Mouse (Mus musculus): ENCODE measurements around the gene Snap29. TPM values are rescaled to one million over a fixed set of nuclear protein-coding genes. Genes with fewer than 3 reads are reported as not detected.

The Snap29 gene
- total and polyA plus RNA-seq, 2 experiments = 4.2 to 15.9 TPM

DNA sequence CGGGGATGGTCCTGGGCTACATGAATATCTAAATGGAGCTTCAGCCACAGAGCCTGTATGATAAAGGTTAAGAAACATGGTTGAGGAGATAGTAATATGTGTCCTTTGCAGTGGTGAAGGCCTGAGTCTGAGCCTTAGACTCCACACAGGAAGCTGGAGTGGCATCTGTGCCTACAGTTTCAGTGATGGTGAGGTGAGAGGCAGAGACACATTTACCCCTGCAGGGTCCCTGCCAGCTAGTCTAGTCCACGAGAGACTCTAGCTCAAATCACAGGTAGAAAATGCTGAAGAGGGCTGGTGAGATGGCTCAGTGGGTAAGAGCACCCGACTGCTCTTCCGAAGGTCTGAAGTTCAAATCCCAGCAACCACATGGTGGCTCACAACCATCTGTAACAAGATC is 69.5 kb downstream of the Snap29 start:
- H3K4me3 ChIP-seq (ENCODE audit: insufficient read depth, low read depth, low read length) = no peak overlapping the region
- no peak for DNase-seq (ENCODE audit: extremely low read depth, low read depth, low spot score)
- no peak overlapping the region for H3K9ac ChIP-seq (ENCODE audit: low read depth, low read length)
- H3K27me3 ChIP-seq (ENCODE audit: control insufficient read depth, insufficient read depth, low read length) = no peaks in the 10 kb centered on the region
- H3K79me2 ChIP-seq (ENCODE audit: control insufficient read depth, insufficient read depth, low read length) = peaks cover 35% of the 10 kb centered on the region; the same call in 1 of the 2 replicates
- no peaks in the 10 kb centered on the region for H3K4me1 ChIP-seq (ENCODE audit: control insufficient read depth, insufficient read depth, low read length)
- TF ChIP-seq POLR2A (IDR thresholded peaks at IDR 0.05; ENCODE audit: extremely low read depth, insufficient read depth, low read length) (no peak), CTCF (IDR thresholded peaks at IDR 0.05; ENCODE audit: low read depth, low read length) (no peak)
- H3K27ac ChIP-seq (replicated peaks; ENCODE audit: insufficient read depth, low read depth, low read length) = no peak overlapping the region
- H3K36me3 ChIP-seq (ENCODE audit: control insufficient read depth, insufficient read depth, low read length) = peaks cover 14% of the 10 kb centered on the region
- WGBS = 90% methylated on average over 4 of the region's 4 CpGs

DNA sequence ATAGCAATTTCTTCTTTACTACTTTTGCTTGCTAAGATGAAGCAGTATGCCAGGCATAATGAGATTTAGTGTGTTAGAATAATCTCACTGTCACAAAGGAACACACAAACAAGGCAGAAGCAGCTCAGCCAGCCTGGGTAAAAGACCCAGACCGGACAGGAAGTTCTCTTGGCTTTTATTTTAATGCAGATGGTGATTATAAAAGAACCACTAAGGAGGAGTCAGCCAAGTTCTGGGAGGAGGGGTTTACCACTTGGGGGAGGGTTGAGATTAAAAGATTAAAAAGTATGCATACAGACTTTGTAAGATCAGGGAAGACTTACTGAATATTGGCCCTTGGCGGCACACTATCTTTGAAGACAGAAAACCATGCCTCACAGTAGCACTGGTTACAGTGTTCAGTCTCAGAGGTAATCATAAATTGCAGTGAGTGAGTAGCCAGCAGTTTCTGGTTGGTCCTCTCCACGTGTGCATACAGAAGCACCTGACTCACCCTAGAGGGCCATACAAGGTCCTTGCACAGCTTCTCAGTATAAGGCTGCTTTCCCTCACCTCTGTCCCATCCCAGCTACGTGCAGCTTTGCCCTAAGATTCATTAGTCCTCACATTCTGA is 72.7 kb downstream of the Snap29 start:
- no peak overlapping the region for H3K9ac ChIP-seq (ENCODE audit: low read depth, low read length)
- peaks cover 14% of the 10 kb centered on the region for H3K36me3 ChIP-seq (ENCODE audit: control insufficient read depth, insufficient read depth, low read length)
- H3K27me3 ChIP-seq (ENCODE audit: control insufficient read depth, insufficient read depth, low read length) = no peaks in the 10 kb centered on the region
- no peak overlapping the region for H3K4me3 ChIP-seq (ENCODE audit: insufficient read depth, low read depth, low read length)
- WGBS = 65% methylated on average over 4 of the region's 4 CpGs
- no peak for DNase-seq (ENCODE audit: extremely low read depth, low read depth, low spot score)
- H3K4me1 ChIP-seq (ENCODE audit: control insufficient read depth, insufficient read depth, low read length) = no peaks in the 10 kb centered on the region
- peaks cover 28% of the 10 kb centered on the region; the same call in 1 of the 2 replicates for H3K79me2 ChIP-seq (ENCODE audit: control insufficient read depth, insufficient read depth, low read length)
- TF ChIP-seq POLR2A (IDR thresholded peaks at IDR 0.05; ENCODE audit: extremely low read depth, insufficient read depth, low read length) (no peak), CTCF (IDR thresholded peaks at IDR 0.05; ENCODE audit: low read depth, low read length) (no peak)
- no peak overlapping the region for H3K27ac ChIP-seq (replicated peaks; ENCODE audit: insufficient read depth, low read depth, low read length)

Other genes with a start within 250 kb of the Snap29 start
- gene Ube2l3, start 203.3 kb upstream of the Snap29 start, total RNA-seq (2014; rRNA removed) = 33.8 and 34.7 TPM in 2 replicates
- gene Ube2l3, start 203.3 kb upstream of the Snap29 start, polyA plus RNA-seq (2012; rRNA removed) = 45.7 and 54.0 TPM in 2 replicates
- gene Rimbp3, start 197.4 kb upstream of the Snap29 start, total RNA-seq (2014; rRNA removed) = not detected in 2 replicates
- gene Rimbp3, start 197.4 kb upstream of the Snap29 start, polyA plus RNA-seq (2012; rRNA removed) = not detected in 2 replicates
- gene Hic2, start 172.4 kb upstream of the Snap29 start, total RNA-seq (2014; rRNA removed) = 0.83 and 1.2 TPM in 2 replicates
- gene Hic2, start 172.4 kb upstream of the Snap29 start, polyA plus RNA-seq (2012; rRNA removed) = 0.87 and 1.1 TPM in 2 replicates
- gene Tmem191c, start 129.9 kb upstream of the Snap29 start, total RNA-seq (2014; rRNA removed) = 0.37 and 0.87 TPM in 2 replicates
- 0.97 and 1.4 TPM in 2 replicates for gene Tmem191c, start 129.9 kb upstream of the Snap29 start, polyA plus RNA-seq (2012; rRNA removed)
- gene Serpind1, start 74.6 kb upstream of the Snap29 start, total RNA-seq (2014; rRNA removed) = 636 and 666 TPM in 2 replicates
- 368 and 398 TPM in 2 replicates for gene Serpind1, start 74.6 kb upstream of the Snap29 start, polyA plus RNA-seq (2012; rRNA removed)
- gene Pi4ka, start 328 bp downstream of the Snap29 start, total RNA-seq (2014; rRNA removed) = 17.9 and 25.8 TPM in 2 replicates
- gene Pi4ka, start 328 bp downstream of the Snap29 start, polyA plus RNA-seq (2012; rRNA removed) = 18.0 and 21.4 TPM in 2 replicates
- 9.6 and 15.2 TPM in 2 replicates for gene Crkl, start 46.0 kb downstream of the Snap29 start, total RNA-seq (2014; rRNA removed)
- 28.0 and 28.8 TPM in 2 replicates for gene Crkl, start 46.0 kb downstream of the Snap29 start, polyA plus RNA-seq (2012; rRNA removed)
- 1.4 and 3.7 TPM in 2 replicates for gene Aifm3, start 83.6 kb downstream of the Snap29 start, total RNA-seq (2014; rRNA removed)
- gene Aifm3, start 83.6 kb downstream of the Snap29 start, polyA plus RNA-seq (2012; rRNA removed) = 3.5 and 3.7 TPM in 2 replicates
- 39.0 and 53.0 TPM in 2 replicates for gene Lztr1, start 102.7 kb downstream of the Snap29 start, total RNA-seq (2014; rRNA removed)
- 83.5 and 96.7 TPM in 2 replicates for gene Lztr1, start 102.7 kb downstream of the Snap29 start, polyA plus RNA-seq (2012; rRNA removed)
- 15.1 and 18.8 TPM in 2 replicates for gene Thap7, start 125.2 kb downstream of the Snap29 start, total RNA-seq (2014; rRNA removed)
- 47.9 and 49.2 TPM in 2 replicates for gene Thap7, start 125.2 kb downstream of the Snap29 start, polyA plus RNA-seq (2012; rRNA removed)
- gene Lrrc74b, start 155.3 kb downstream of the Snap29 start, total RNA-seq (2014; rRNA removed) = not detected in 2 replicates
- not detected in 2 replicates for gene Lrrc74b, start 155.3 kb downstream of the Snap29 start, polyA plus RNA-seq (2012; rRNA removed)
- gene P2rx6, start 155.9 kb downstream of the Snap29 start, total RNA-seq (2014; rRNA removed) = under 0.01 TPM in 1 of 2 replicates, not detected in the other
- 0.12 TPM in 1 of 2 replicates, not detected in the other for gene P2rx6, start 155.9 kb downstream of the Snap29 start, polyA plus RNA-seq (2012; rRNA removed)
- gene Slc7a4, start 177.2 kb downstream of the Snap29 start, total RNA-seq (2014; rRNA removed) = 0.74 TPM in 2 replicates
- 1.9 and 5.3 TPM in 2 replicates for gene Slc7a4, start 177.2 kb downstream of the Snap29 start, polyA plus RNA-seq (2012; rRNA removed)
- 3.6 and 6.0 TPM in 2 replicates for gene Smpd4, start 213.4 kb downstream of the Snap29 start, total RNA-seq (2014; rRNA removed)
- 15.2 and 26.9 TPM in 2 replicates for gene Smpd4, start 213.4 kb downstream of the Snap29 start, polyA plus RNA-seq (2012; rRNA removed)
- gene Ccdc74a, start 240.5 kb downstream of the Snap29 start, total RNA-seq (2014; rRNA removed) = not detected in 2 replicates
- gene Ccdc74a, start 240.5 kb downstream of the Snap29 start, polyA plus RNA-seq (2012; rRNA removed) = not detected in 2 replicates